Mouse (Mus musculus) layer of hippocampus, postnatal 14 days (tissue): ENCODE measurements around the gene Eps8l3. TPM values are rescaled to one million over a fixed set of nuclear protein-coding genes. Genes with fewer than 3 reads are reported as not detected.
"Not testable (repeated sequence)": the region's sequence is repeated elsewhere in the genome, so short reads cannot be mapped to it uniquely, and the experiment has no call there.

ENCODE experiments used
- DNase-seq, 2 experiments: peaks; one replicate each; pipeline ENCODE4 v3.0.0; 2021 to 2022; ENCODE audit warnings: low spot score in 2 of 2, mixed read lengths in 1 of 2
- total RNA-seq, 2 experiments: library from RNA; stranded (reverse); gene quantifications; 2 replicates each; pipeline ENCODE4 v1.2.3; 2021

Gene Eps8l3
- total RNA-seq, 2 experiments from 2014 or later: not detected

DNA sequence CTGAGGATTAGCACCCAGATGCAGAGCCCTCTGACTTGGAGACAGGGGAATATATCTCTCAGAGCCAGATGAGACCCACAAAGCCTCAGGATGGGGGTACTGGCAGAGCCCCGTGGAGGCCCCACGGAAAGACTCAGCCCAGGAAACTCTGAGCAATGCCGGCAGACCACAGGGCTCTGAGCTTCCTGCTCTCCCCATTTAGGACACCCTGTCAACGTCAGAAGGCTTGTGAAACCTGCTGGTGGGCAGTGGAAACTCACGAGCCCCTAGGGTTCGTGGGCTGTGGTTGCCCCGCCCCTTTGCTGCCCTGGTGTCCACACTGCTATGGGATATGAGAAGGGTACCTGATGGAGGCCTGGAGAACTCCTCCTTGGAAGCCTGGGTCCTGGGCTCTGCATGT lies 24.2 kb upstream of the Eps8l3 start:
- DNase-seq: no peak

DNA sequence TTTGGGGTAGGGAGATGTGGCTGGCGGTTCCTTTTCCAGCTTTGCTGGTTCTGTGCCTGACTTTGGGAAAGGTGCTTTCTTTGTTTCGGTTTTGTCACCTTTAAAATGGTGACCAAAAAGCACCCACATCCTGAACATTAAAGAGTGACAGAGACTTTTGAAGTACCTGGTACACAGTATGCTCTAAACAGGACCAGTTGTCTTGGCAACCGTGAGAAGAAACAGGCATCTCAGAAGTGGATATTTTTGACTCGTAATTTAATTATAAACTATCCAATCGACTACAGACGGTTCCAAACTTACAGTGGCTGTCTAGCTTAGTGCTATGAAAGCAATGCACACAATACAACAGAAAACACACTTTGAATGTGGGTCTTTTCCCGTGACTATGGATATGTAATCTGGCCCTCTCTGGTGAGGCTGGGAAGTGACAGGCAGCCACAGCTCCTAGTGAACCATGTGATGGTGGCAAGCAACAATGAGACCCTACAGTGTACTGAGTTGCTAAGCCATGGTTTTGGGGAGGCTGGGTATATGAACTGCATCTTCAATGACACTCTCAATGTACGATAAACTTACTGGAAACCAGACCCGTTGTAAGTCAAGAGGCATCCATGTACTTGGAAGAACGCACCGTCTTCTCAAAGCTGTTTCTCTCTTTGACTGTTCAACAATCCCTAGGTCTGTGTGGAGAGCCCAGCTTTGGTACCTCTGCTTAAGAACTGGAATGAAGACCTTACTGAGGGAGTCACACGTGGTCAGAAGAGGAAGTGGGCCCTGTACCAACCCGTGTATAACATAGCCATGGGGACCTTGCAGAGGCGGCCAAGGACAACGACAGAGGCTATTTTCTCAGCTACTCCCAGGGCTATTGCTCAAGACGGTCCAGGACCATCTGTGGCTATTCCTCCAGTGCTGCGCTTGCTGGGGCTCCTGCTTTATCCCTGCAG lies 23.5 kb upstream of the Eps8l3 start:
- no peak for DNase-seq

DNA sequence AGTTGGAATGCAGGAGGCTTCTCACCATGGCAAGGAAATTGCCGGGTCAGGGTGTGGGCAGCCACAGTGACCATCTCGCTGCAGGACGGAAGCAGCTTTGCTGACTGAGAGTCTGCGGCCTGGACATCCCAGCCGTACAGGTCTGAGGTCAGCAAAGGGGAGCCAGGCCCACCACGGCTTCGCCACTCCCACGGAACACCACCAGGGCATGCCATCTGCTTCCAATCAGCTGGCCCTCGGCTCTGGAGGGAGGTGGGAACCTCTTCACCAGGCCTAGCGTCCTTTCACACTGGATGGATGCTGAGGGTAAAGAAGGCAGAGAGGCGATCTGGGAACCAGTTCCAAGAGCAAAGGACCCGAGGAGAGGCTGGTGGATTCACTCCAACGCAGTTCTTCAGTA lies 21.7 kb upstream of the Eps8l3 start:
- DNase-seq: no peak

DNA sequence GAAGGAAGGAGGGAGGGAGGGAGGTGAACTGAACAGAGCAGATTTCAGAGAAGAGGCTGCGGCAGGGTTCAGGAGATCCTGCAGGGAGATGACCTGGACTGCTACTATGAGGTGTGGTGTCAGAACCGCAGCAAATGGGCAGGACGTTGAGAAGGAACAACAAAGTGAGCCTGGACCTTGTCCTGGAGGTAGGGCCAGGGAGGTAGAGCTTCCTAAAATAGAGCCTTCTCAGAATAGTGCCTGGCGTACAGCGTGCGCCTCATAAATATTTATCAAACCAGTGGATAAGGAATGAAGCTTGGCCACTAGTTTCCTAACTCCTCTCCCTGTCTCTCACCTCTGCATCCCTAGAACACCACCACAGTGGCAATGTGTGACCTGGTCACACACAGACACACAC lies 19.4 kb upstream of the Eps8l3 start:
- DNase-seq: no peak

DNA sequence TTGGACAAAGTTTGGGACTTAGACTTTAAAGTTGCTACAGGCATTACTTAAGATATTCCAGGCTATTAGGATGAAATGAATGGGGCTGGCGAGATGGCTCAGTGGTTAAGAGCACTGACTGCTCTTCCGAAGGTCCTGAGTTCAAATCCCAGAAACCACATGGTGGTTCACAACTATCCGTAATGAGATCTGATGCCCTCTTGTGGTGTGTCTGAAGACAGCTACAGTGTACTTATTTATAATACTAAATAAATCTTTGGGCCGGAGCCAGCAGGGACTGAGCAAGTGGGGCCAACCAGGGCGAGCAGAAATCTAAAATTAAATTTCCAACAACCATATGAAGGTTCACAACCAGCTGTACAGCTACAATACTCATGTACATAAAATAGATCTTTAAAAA lies 15.5 kb upstream of the Eps8l3 start:
- DNase-seq: not testable (repeated sequence)

DNA sequence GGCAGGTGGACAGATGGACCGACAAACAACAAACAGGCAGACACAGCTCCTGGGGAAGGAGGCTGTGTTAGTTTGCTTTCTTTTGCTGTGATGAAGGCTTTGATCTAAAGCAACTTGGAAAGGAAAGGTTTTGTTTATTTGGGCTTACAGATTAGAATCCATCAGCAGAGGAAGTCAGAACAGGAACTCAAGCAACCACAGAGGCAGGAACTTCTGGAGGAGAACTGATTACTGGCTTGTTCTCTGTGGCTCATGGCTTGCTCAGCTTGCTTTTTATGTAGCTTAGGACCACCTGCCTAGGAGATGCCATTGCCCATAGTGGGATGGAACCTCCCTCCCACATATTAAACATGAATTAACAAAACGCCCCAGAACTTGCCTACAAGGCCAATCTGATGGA lies 14.6 kb upstream of the Eps8l3 start:
- DNase-seq: no peak

DNA sequence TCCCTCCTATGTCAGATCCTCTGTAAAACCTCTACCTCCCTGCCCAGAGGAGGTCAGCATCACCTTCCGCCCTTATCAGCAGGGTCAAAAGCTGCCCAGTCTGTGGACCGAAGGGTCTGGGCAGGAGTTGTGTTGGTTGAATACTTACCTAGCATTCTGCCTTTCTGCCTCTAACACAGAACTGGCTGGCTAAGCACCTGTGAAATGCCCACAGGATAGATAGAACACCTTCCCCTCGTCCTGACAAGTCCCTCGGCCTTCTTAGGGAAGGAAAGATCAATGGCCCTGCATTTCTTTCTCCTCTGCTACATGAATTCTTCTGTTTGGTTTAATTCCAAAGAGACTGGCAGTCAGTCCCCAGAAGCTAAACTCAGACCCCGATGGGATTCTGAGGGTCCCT lies 13.6 kb upstream of the Eps8l3 start:
- no peak for DNase-seq

DNA sequence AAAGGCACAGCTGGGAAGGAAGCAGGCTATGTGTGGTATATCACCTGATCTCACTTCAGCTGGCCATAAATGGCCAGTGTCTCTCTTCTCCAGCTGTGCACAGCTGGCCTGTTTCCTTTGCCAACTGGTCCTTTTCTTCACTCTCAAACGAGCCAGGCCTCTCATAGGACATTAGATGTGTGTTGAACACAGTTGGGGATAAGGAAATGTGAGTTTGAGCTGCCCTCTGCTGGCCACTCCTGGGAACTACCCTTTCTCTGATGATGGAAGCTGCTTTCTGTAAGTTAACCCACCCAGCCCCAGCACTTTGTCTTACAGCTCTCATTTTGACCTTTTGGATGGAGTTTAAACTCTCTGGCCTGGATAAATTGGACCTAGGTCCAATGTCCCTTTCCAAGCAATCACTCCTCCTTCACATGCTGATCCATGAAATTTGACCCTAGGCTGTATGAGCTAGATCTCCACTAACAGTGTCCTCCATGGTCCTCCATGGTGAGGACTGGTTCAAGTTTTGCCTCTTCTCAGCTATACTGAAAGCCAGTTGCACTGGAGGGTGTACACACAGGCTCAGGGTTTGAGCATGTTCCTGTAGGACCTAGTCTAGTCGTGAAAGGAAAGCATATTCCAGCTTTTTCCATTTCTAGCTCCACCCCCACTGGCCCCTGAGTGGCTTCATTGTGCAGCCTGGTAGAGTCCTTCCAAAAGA lies 13.0 kb upstream of the Eps8l3 start:
- DNase-seq: peak; percentile 94 to 96

DNA sequence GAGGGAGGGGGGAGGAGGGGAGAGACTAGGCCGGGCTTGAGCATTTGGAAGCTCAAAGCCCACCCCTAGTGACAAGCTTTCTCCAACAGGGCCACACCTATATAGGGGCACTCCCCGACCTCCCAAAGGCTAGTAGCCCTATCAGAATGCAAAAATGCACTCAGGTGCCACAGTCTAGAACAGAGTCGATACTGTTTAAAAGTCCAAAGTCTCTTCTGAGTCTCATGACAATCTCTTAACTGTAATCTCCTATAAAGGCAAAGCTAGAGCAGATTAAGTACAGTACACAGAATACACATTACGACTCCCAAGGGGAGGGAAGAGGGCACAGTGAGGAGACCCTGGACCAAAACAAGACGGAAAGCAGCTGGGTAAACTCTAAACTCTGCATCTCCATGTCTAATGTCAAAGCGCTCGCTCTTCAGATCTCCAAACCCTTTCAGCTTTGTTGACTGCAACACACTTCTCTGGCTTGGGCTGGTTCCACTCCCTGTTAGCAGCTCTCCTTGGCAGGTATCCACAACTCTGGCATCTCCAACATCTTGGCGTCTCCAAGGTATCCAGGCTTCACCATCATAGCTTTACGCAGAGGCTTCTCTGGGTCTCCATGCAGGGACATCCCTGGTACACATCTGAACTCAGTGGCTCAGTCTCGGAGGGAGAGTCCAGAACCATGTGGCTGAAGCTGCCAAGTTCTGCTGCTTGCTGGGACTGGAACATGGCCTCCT lies 11.5 kb upstream of the Eps8l3 start:
- no peak for DNase-seq

DNA sequence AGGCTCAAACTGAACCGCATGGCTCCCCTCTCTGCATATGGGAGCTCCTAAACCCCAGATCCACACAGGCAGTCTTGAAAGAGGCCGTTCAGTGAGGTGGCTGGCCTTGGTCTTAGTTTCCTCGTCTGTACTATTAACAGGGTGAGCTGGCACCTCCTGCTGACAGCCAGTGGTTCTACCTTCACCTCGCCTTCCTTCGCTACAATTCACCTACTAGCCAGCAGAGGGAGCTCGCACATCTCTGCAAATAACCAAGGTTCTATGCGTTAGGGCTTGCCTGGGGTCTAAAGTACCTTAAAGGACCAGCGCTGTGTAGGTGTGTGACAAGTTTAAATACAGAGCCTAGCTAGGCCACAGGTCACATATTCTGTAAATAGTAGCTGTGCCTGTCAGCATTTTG lies 9.9 kb upstream of the Eps8l3 start:
- DNase-seq: peak; percentile 90 to 94

DNA sequence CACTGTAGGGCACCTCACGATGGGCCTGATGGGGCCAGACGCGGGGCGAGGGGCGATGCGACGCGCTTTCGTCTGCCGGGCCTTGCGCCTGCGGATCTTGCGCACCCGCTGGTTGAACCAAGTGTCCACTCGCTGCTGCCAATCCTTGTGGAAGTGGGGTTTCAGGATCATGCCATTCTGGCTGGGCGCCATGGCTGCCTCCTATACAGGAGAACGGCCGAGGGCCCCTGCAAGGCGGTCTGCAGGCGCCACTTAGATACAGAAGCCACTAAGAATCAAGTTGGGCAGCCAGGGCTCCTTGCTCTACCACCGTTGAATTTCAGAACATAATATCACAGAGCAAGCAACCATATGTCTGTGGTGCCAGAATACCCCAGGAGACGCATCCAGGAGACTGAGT lies 8.6 kb upstream of the Eps8l3 start:
- DNase-seq: no peak

DNA sequence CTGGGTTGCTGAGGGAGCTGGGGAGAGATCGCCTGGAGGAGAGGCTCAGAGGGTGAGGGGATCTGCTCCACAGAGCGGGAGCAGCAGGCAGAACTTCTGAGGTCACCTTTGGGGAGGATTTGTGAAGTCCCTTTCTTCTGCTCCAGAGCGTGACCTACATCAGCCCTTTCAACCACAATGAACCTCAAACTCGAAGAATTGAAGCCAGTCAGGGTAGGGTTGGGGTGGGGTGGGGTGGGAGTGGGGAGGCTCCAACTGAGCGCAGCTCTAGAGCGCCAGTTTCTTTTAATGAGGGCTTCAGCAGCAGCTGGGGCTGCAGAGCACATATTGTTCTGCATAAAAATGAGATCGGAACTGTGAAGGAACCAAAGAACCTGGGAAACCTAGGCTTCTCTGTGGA lies 7.9 kb upstream of the Eps8l3 start:
- peak in 1 of 2 experiments; percentile 71 for DNase-seq

DNA sequence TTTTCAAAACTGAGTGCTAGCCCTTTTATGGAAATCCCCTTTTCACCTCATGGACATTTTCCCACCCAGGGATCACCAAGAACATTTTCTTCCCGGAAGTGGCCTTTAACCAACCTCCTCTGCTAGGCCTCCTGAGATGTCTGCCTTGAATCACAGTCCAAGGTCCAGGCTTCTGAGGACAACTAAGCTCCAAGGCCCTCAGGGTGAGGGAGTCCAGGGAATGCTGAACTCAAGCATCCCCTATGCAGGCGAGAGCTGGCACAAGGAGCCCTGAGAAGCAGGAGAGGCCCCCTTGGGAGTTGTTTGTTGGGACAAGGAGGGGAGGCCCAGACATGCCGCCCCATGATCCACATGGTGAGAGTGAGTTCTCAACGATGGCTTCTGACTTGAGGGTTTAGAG lies 7.1 kb upstream of the Eps8l3 start:
- DNase-seq: no peak

DNA sequence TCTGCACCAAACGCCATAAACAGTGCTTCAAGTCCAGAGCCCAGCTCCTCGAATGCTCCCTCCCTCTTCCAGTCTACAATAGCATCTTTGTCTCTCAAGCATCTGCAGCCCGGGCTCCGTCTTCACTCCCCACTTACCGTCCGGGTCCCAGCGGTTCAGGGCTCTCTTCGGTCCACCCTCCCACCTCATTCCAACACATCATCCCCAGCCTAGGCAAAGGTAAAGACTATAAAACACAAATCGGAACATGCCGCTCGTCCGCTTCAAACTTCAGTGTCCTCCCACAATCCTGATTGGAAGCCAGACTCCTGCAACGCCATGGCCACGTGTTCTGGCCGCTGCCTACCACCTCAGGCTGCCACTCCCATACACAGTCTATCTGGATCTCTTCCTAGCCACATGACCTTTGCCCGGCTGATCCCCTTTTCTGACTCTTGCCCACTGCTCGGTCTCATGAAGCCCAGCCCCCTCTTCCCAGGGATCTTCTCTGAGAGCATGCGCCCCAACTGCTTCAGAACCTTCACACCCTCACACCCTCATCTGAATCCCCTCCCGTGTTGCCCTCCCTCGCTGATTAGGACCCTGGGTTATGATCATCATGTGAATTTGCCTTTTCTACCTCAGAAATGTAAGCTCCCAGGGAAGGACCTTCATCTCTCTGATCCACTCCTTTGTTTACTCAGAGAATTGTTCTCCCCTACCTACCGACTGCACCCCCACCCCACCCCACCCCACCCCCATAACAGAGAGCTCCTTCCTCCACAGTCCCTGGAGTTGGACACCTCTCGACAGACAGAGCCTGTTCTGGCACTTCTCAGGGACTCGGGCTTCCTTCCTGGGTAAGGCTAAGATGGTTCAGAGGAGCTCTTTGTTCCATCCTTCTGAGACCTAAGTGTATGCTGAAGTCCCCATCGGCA lies 3.4 kb upstream of the Eps8l3 start:
- no peak for DNase-seq

DNA sequence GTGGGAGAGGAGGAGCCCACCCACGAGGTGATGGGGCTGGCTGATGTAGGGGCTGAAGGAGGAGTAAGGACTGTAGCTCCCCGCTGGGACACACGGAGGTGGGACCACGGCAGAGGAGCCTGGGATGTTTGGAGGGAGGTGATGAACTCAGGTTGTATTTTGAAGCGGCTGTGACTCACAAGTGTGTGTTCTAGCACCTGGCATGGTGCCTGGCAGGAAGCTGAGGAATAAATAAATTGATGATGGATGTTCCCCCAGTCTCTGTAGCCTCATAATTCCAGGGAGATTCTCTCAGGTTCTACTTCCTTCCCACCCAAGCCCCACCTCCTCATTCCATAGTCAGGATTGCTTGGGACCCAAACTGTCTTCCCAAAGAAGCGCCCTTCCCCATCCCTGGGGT lies 1.8 kb upstream of the Eps8l3 start:
- no peak for DNase-seq

DNA sequence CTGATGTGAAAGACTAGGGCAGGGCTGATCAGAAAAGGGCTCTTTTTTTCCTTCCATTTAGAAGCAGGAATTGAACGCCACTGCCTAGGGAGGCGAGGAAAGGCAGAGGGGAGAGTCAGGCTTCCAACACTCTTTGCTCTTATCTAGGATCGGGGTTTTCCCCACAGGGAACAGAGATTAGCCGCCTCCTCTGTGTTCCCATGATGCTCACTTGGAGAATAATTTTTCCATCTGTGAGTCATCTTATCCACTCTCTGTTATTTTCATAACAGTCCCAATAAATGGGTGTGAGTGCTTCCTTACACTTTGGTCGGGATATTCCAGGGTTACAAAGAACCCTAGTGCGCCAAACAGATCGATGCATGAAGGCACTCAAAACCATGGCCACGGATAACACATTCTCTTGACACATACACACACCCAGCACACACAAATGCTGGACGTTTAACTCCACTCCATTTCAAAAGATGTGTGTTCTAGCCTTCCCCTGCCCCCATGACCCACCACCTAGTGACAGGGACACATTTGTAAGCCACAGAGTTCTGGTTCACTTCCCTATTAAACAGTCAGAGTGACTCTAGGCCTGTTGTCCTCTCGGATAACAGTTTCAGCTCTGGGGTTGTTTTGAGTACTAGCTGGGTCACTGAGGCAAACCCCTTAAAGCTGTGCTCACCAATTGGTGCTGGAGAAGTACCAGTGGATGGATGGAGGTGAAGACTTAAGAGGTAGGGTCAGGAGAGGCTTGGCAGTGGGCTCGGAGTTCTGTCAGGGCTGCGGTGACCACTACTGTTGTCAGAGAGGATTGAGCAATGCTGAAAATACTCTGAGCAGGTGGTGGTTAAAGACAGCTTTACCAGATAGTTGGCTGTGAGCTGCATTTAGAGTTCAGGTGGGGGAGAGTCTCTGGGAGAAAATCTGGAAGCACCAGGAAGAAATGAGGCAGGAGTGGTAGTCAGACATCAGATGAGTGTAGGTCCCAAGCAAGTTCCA lies 1.0 kb downstream of the Eps8l3 start:
- DNase-seq: no peak

DNA sequence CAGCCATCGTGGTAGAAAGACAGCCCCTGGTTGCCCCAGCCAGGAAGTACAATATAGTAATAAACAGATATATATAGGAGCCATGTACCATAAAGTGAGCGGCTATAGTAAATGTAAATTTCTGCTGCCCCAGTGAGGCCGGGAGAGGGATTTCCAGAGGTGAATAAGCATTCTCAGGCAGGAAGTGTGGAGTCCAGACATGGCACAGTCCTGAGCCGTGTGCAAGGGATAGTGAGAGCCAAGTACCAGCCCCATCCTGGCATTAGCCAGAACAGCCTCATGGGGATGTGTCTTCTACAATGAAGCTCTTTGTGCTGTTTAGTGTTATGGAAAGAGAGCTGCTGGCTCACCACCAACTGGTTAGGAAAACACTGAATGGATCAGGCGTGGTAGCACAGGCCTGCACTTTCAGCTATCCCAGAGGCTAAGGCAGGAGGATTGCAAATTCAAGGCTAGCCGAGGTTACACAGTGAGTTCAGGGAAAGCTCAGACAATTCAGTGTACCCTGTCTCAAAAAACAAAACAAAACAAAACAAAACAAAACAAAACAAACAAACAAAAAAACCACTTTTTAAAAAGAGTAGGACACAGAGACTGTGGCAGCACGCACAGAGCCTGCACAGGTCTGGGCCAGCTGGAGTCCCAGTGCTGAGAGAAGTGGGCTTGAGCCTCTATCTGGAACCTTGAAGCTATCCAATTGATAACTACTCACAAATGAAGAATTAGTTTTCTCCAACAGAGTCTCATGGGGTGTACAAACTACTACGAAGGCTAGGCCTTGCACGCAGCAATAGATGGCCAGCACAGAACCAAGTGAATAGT lies 10.9 kb downstream of the Eps8l3 start:
- DNase-seq: peak; percentile 65 to 88

DNA sequence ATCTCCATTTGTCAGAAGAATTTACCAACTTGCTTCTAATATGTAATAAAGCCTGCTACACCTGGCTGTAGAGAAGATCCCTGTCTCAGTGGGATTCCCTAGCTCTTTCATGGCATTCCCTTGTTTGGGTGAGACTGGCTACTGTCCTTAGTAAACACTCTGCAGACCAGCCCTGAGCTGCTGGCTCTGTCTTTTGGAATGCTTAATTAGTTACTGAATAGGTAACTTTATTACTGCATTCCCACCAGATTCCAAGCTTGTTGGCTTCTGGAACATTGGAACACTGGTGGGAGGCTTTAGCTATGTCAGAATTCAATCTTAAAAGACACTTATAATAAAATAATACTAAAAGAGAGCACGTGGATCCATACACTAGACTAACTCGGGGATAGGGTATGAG lies 12.2 kb downstream of the Eps8l3 start:
- not testable (repeated sequence) for DNase-seq
